Mouse (Mus musculus) left cerebral cortex, adult 11 months (tissue): Measurements from ENCODE around the gene Ppp1r35.

Source experiments
- DNase-seq: peaks from one replicate; pipeline ENCODE4 v3.0.0; 2022; ENCODE audit warnings: low spot score

Gene Ppp1r35

DNA sequence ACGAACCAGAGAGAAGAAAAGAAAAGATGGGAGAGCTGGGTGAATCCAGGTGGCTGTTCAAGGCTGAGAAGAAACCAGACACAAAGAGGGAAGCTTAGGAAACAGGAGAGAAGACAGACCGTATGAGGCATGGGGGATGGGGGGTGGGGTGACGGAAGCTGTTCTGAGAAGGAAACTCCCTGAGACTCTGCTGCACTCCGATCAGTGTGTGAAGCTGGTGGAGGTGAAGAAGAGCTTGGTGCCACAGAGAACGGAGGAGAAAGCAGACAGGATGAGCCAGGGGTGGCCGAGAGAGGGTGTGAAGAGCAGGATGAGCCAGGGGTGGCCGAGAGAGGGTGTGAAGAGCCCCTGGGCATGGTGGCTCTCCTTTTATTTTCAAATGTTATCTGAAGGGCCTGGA lies 47.8 kb downstream of the Ppp1r35 start:
- DNase-seq: no peak

DNA sequence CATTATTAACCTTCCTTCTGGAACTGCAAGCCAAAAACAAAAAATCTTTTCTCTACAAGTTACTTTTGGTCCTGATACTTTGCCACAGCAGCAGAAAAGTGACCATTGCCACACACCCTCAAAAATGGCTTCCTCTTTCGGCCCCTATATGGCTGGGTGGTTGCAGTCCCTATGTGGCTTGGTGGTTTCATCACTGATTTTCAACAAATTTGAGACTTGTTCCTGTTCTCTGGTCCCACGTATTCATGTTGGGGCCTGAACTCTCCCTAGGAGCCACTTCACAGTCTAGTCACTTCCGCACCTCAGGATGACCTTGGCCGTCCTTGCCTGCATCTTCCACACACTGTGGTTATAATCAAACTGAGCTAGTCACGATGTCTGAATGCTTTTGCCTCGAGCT lies 50.0 kb downstream of the Ppp1r35 start:
- DNase-seq: no peak
